Mouse (Mus musculus) midbrain, embryonic 13.5 days (tissue): ENCODE data around the gene Tmem191c. TPM values are rescaled to one million over a fixed set of nuclear protein-coding genes. Genes with fewer than 3 reads are reported as not detected.
"Not testable (repeated sequence)": the region's sequence is repeated elsewhere in the genome, so short reads cannot be mapped to it uniquely, and the experiment has no call there.

Experiments used
- ATAC-seq: fragments of 200-750 bp; cut with Nextera tagmentation; 2 replicates; pipeline ENCODE4 v1.8.0; 2017; ENCODE audit warnings: mild to moderate bottlenecking, moderate TSS enrichment, moderate library complexity
- H3K27ac ChIP-seq: fragments of 300-500 bp; sonication (generic); 2 replicates; pipeline ENCODE4 v1.5.1; 2015; ENCODE audit warnings: inconsistent platforms, mild to moderate bottlenecking, moderate library complexity
- H3K27me3 ChIP-seq: fragments of 300-500 bp; sonication (generic); 2 replicates; pipeline ENCODE4 v1.6.1; 2015; ENCODE audit warnings: mild to moderate bottlenecking, inconsistent platforms
- H3K36me3 ChIP-seq: fragments of 300-500 bp; sonication (generic); 2 replicates; pipeline ENCODE4 v1.6.1; 2015; ENCODE audit warnings: mild to moderate bottlenecking, inconsistent platforms
- H3K4me1 ChIP-seq: fragments of 300-500 bp; sonication (generic); replicated peaks from 2 replicates; pipeline ENCODE4 v1.6.1; 2015; ENCODE audit warnings: inconsistent platforms
- H3K4me2 ChIP-seq: fragments of 300-500 bp; sonication (generic); replicated peaks from 2 replicates; pipeline ENCODE4 v1.6.1; 2015; ENCODE audit warnings: moderate library complexity, mild to moderate bottlenecking, inconsistent platforms
- H3K4me3 ChIP-seq: fragments of 300-500 bp; sonication (generic); replicated peaks from 2 replicates; pipeline ENCODE4 v1.5.1; 2015; ENCODE audit warnings: mild to moderate bottlenecking, inconsistent platforms
- H3K9ac ChIP-seq: fragments of 300-500 bp; sonication (generic); replicated peaks from 2 replicates; pipeline ENCODE4 v1.6.1; 2015; ENCODE audit warnings: mild to moderate bottlenecking, inconsistent platforms
- H3K9me3 ChIP-seq: fragments of 300-500 bp; sonication (generic); 2 replicates; pipeline ENCODE4 v1.6.1; 2016; ENCODE audit warnings: mild to moderate bottlenecking, inconsistent platforms
- WGBS: fragments of 180-500 bp; shearing (Covaris S2); methylation state at CpG from one replicate; pipeline ENCODE4 v1.1.7; 2015; 5-methylcytosine and 5-hydroxymethylcytosine counted together
- polyA plus RNA-seq: library from polyadenylated mRNA; unstranded; fragments of >200 nt; fragmentation: Nextera tagmentation; extraction: Ambion mirVana; gene quantifications from 2 replicates; pipeline ENCODE4 v1.2.1, GENCODE M21; 2015

Gene Tmem191c
- 24.1 and 28.1 TPM in 2 replicates for polyA plus RNA-seq

GRCm38 (mm10) chr16:17275721-17276120, at the start of gene Tmem191c:
TSS of gene Tmem191c (plus strand) at chr16:17276077.
- H3K4me1 ChIP-seq = peaks cover 22% of the 10 kb centered on the region
- H3K4me3 ChIP-seq = peak within 1 kb of the TSS; percentile 55
- peak within 1 kb of the TSS; percentile 85 for H3K27ac ChIP-seq
- peak within 1 kb of the TSS; percentile 70 for H3K9ac ChIP-seq
- peaks cover 24% of the 10 kb centered on the region for H3K36me3 ChIP-seq
- WGBS = 62% methylated on average over 7 of the region's 7 CpGs
- H3K27me3 ChIP-seq = peaks cover 37% of the 10 kb centered on the region
- 0 out of 2 replicates have a peak, but pooled peaks have one; percentile 0 for ATAC-seq
- peak within 1 kb of the TSS; percentile 85 for H3K4me2 ChIP-seq
- H3K9me3 ChIP-seq = 0 out of 2 replicates have a peak, but pooled peaks cover 4% of the 10 kb centered on the region

GRCm38 (mm10) chr16:17226496-17226895, 49.4 kb upstream of the Tmem191c start:
- Histone ChIP-seq H3K9ac (no peak overlapping the region), H3K9me3 (no peaks in the 10 kb centered on the region), H3K27ac (no peak overlapping the region), H3K4me1 (no peaks in the 10 kb centered on the region), H3K4me3 (no peak overlapping the region), H3K4me2 (no peak overlapping the region), H3K27me3 (no peaks in the 10 kb centered on the region), H3K36me3 (no peaks in the 10 kb centered on the region)
- no peak for ATAC-seq

GRCm38 (mm10) chr16:17231523-17231922, 44.4 kb upstream of the Tmem191c start:
- 91% methylated on average over 2 of the region's 2 CpGs for WGBS
- not testable (repeated sequence) for H3K27ac ChIP-seq, H3K9me3 ChIP-seq, H3K4me3 ChIP-seq, H3K9ac ChIP-seq, H3K36me3 ChIP-seq, H3K4me2 ChIP-seq, ATAC-seq, H3K27me3 ChIP-seq
- peaks cover 28% of the 10 kb centered on the region for H3K4me1 ChIP-seq

GRCm38 (mm10) chr16:17232794-17233701, 42.8 kb upstream of the Tmem191c start, which contains the start of gene Hic2:
TSS of gene Hic2 (plus strand) at chr16:17233572.
- peak within 1 kb of the TSS; percentile 81 for H3K4me2 ChIP-seq
- H3K4me3 ChIP-seq = peak within 1 kb of the TSS; percentile 74
- no peaks in the 10 kb centered on the region for H3K36me3 ChIP-seq
- peaks cover 39% of the 10 kb centered on the region for H3K4me1 ChIP-seq
- H3K27ac ChIP-seq = peak within 1 kb of the TSS; percentile 96
- H3K9ac ChIP-seq = peak within 1 kb of the TSS; percentile 93
- H3K27me3 ChIP-seq = no peaks in the 10 kb centered on the region
- under 1% methylated on average over 59 of the region's 59 CpGs for WGBS
- peak; percentile 97 for ATAC-seq
- H3K9me3 ChIP-seq = no peaks in the 10 kb centered on the region

- no peaks in the 10 kb centered on the region for H3K9me3 ChIP-seq
- WGBS = under 1% methylated on average over 61 of the region's 62 CpGs
- no peaks in the 10 kb centered on the region for H3K27me3 ChIP-seq
- peak overlapping the region; percentile 74 for H3K4me3 ChIP-seq
- H3K36me3 ChIP-seq = no peaks in the 10 kb centered on the region
- peak overlapping the region; percentile 81 for H3K4me2 ChIP-seq
- H3K9ac ChIP-seq = peak overlapping the region; percentile 93
- ATAC-seq = peak; percentile 79
- peaks cover 48% of the 10 kb centered on the region for H3K4me1 ChIP-seq
- H3K27ac ChIP-seq = peak overlapping the region; percentile 96
Measured at GRCm38 (mm10) chr16:17233702-17234498, 42.0 kb upstream of the Tmem191c start.

GRCm38 (mm10) chr16:17234499-17234895, 41.4 kb upstream of the Tmem191c start:
- ATAC-seq = no peak
- Histone ChIP-seq H3K27ac (peak overlapping the region; percentile 96), H3K4me1 (peaks cover 53% of the 10 kb centered on the region), H3K4me3 (peak overlapping the region; percentile 74), H3K9me3 (no peaks in the 10 kb centered on the region), H3K27me3 (no peaks in the 10 kb centered on the region), H3K4me2 (peak overlapping the region; percentile 81), H3K36me3 (no peaks in the 10 kb centered on the region), H3K9ac (peak overlapping the region; percentile 93)
- 2% methylated on average over 12 of the region's 12 CpGs for WGBS

- Histone ChIP-seq H3K4me1 (peaks cover 59% of the 10 kb centered on the region), H3K9me3 (no peaks in the 10 kb centered on the region), H3K36me3 (no peaks in the 10 kb centered on the region), H3K27me3 (no peaks in the 10 kb centered on the region), H3K9ac (peak overlapping the region; percentile 93), H3K4me3 (peak overlapping the region; percentile 74), H3K27ac (0 out of 2 replicates have a peak overlapping the region, but pooled peaks have one; percentile 96), H3K4me2 (peak overlapping the region; percentile 81)
- whole genome bisulfite sequencing = 63% methylated on average over 9 of the region's 9 CpGs
- ATAC-seq = no peak
Measured at GRCm38 (mm10) chr16:17234916-17235665, 40.8 kb upstream of the Tmem191c start.

- H3K27me3 ChIP-seq = no peaks in the 10 kb centered on the region
- ATAC-seq = no peak
- no peak overlapping the region for H3K4me3 ChIP-seq
- H3K4me2 ChIP-seq = no peak overlapping the region
- H3K36me3 ChIP-seq = no peaks in the 10 kb centered on the region
- H3K4me1 ChIP-seq = peaks cover 65% of the 10 kb centered on the region
- H3K9ac ChIP-seq = no peak overlapping the region
- no peak overlapping the region for H3K27ac ChIP-seq
- WGBS = 90% methylated on average over 3 of the region's 3 CpGs
- no peaks in the 10 kb centered on the region for H3K9me3 ChIP-seq
Measured at GRCm38 (mm10) chr16:17237634-17238033, 38.2 kb upstream of the Tmem191c start.

GRCm38 (mm10) chr16:17239409-17239808, 36.5 kb upstream of the Tmem191c start:
- H3K9ac ChIP-seq = no peak overlapping the region
- H3K4me2 ChIP-seq = no peak overlapping the region
- WGBS = 86% methylated on average over 2 of the region's 2 CpGs
- peaks cover 59% of the 10 kb centered on the region for H3K4me1 ChIP-seq
- no peaks in the 10 kb centered on the region for H3K27me3 ChIP-seq
- H3K4me3 ChIP-seq = no peak overlapping the region
- no peak overlapping the region for H3K27ac ChIP-seq
- no peak for ATAC-seq
- H3K36me3 ChIP-seq = no peaks in the 10 kb centered on the region
- H3K9me3 ChIP-seq = no peaks in the 10 kb centered on the region

GRCm38 (mm10) chr16:17243731-17244130, 32.1 kb upstream of the Tmem191c start:
- Histone ChIP-seq H3K4me1 (peaks cover 20% of the 10 kb centered on the region), H3K27ac (no peak overlapping the region), H3K27me3 (no peaks in the 10 kb centered on the region), H3K4me2 (no peak overlapping the region), H3K4me3 (no peak overlapping the region), H3K9me3 (no peaks in the 10 kb centered on the region), H3K9ac (no peak overlapping the region), H3K36me3 (no peaks in the 10 kb centered on the region)
- 77% methylated on average over 1 of the region's 1 CpGs for WGBS
- ATAC-seq = no peak

- ATAC-seq = no peak
- WGBS = 81% methylated on average over 1 of the region's 1 CpGs
- Histone ChIP-seq H3K27me3 (no peaks in the 10 kb centered on the region), H3K36me3 (no peaks in the 10 kb centered on the region), H3K4me2 (no peak overlapping the region), H3K9ac (no peak overlapping the region), H3K4me1 (peaks cover 14% of the 10 kb centered on the region; the same call in 1 of the 2 replicates), H3K9me3 (no peaks in the 10 kb centered on the region), H3K4me3 (no peak overlapping the region), H3K27ac (no peak overlapping the region)
Measured at GRCm38 (mm10) chr16:17244996-17245395, 30.9 kb upstream of the Tmem191c start.
